Mouse (Mus musculus) olfactory bulb, adult 2 months (tissue): ENCODE measurements around the gene Srp68.

Experiments used
- CTCF ChIP-seq: fragments of 200-500 bp; IDR thresholded peaks from 2 replicates; pipeline ENCODE4 v1.5.1; 2012; ENCODE audit warnings: low read depth, mild to moderate bottlenecking, low read length, moderate library complexity; ENCODE audit not compliant: insufficient read depth
- POLR2A ChIP-seq: fragments of 200-500 bp; IDR thresholded peaks from 2 replicates; pipeline ENCODE4 v1.6.1; 2012; ENCODE audit warnings: mild to moderate bottlenecking, low read depth, low read length, moderate library complexity; ENCODE audit not compliant: insufficient read depth

DNA sequence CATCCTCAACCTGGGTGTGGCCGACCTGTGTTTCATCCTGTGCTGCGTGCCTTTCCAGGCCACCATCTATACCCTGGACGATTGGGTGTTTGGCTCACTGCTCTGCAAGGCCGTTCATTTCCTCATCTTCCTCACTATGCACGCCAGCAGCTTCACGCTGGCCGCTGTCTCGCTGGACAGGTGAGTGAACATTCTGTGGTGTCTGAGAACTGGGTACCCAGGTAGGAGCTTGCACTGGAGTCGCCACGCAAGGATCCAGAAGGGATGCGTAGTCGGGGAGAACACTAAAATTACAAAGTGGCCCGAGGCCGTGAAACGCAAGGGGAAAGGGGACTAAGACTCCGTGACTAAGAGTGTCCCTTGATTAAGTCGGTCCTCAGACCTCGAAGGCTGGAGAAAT lies 7.7 kb upstream of the Srp68 start:
- TF ChIP-seq CTCF, result no peak
- no peak for TF ChIP-seq POLR2A
